Mouse (Mus musculus) G1E (cell line): ENCODE results near the gene Tshz2.

ENCODE experiments used
- CTCF ChIP-seq: IDR thresholded peaks from 2 replicates; pipeline ENCODE4 v1.5.1; 2012; ENCODE audit warnings: low read depth, low read length, inconsistent platforms, mixed read lengths
- GATA1 ChIP-seq: IDR thresholded peaks from 2 replicates; pipeline ENCODE4 v1.6.1; 2012; ENCODE audit warnings: borderline replicate concordance, low read length, inconsistent platforms, mixed read lengths
- TAL1 ChIP-seq: conservative IDR thresholded peaks from 2 replicates; pipeline ENCODE4 v1.6.1; 2012; ENCODE audit warnings: low read depth, low read length, inconsistent platforms, mixed read lengths

GRCm38 (mm10) chr2:169812055-169812454, 179.2 kb downstream of the Tshz2 start:
- TF ChIP-seq GATA1 (no peak), CTCF (no peak), TAL1 (no peak)
